Mouse (Mus musculus): ENCODE measurements around the gene Slc25a10.

GRCm38 (mm10) chr11:120545964-120546363 lies 54.3 kb downstream of the Slc25a10 start:
- TF ChIP-seq CHD2 (IDR thresholded peaks at IDR 0.05; ENCODE audit: low read depth, low read length), result no peak
- no peak for TF ChIP-seq MAFK (IDR thresholded peaks at IDR 0.05; ENCODE audit: insufficient read depth, low read depth, low read length)
- TF ChIP-seq HCFC1 (IDR thresholded peaks at IDR 0.05; ENCODE audit: borderline replicate concordance, insufficient read depth, low read length), result no peak

Data from ES-E14 (cell line).